Mouse (Mus musculus) CH12.LX (cell line): ENCODE measurements at regions not wholly inside any gene's neighbourhood (a gene's known extent, or its start where the extent isn't known, plus 50 kb on each side); places are given as distances from the start of the nearest gene placed in this dataset.
"Not testable (repeated sequence)": the region's sequence is repeated elsewhere in the genome, so short reads cannot be mapped to it uniquely, and the experiment has no call there.

Experiments used
- DNase-seq: peaks from one replicate; pipeline ENCODE4 v3.0.0-alpha.2; 2013; ENCODE audit errors: extremely low read depth
- H3K27ac ChIP-seq: 2 replicates; pipeline ENCODE4 v1.5.1; 2012; ENCODE audit warnings: low read depth, mild to moderate bottlenecking, control low read depth, moderate library complexity; ENCODE audit not compliant: insufficient read depth
- H3K27me3 ChIP-seq: replicated peaks from 2 replicates; pipeline ENCODE3; 2012; ENCODE audit warnings: inconsistent platforms
- H3K36me3 ChIP-seq, 2 experiments: replicated peaks in 1 of 2; 2 replicates each; pipeline versions ENCODE3 to v1.6.1; 2012; ENCODE audit warnings: inconsistent platforms in 1 of 2, low read length in 1 of 2, mild to moderate bottlenecking in 1 of 2, mixed read lengths in 1 of 2, moderate library complexity in 1 of 2; ENCODE audit not compliant: control insufficient read depth in 1 of 2, insufficient read depth in 1 of 2
- H3K4me1 ChIP-seq, 2 experiments: 2 replicates each; pipeline ENCODE4 v1.6.1; 2012; ENCODE audit warnings: inconsistent platforms in 1 of 2, moderate library complexity in 1 of 2; ENCODE audit not compliant: insufficient read depth in 2 of 2, control insufficient read depth in 1 of 2
- H3K4me2 ChIP-seq: 2 replicates; pipeline ENCODE4 v1.6.1; 2012; ENCODE audit warnings: low read depth, mild to moderate bottlenecking, control low read depth; ENCODE audit not compliant: poor library complexity, insufficient read depth, severe bottlenecking
- H3K4me3 ChIP-seq, 3 experiments: fragments of 150-350 bp in 1 of 3; sonication (generic) in 1 of 3; replicated peaks in 1 of 3; 2 replicates each; pipeline versions ENCODE3 to v1.5.1; 2011 to 2012; ENCODE audit warnings: low read depth in 2 of 3, low read length in 2 of 3, mild to moderate bottlenecking in 2 of 3, moderate library complexity in 2 of 3, control low read depth in 1 of 3, improper control_type of control experiment in 1 of 3, inconsistent platforms in 1 of 3, mixed read lengths in 1 of 3; ENCODE audit not compliant: poor library complexity in 1 of 3
- H3K79me2 ChIP-seq: replicated peaks from 2 replicates; pipeline ENCODE4 v1.6.1; 2012; ENCODE audit warnings: mild to moderate bottlenecking, moderate library complexity; ENCODE audit not compliant: control insufficient read depth, poor library complexity, insufficient read depth, severe bottlenecking; ENCODE audit errors: extremely low read depth
- H3K9ac ChIP-seq: 2 replicates; pipeline ENCODE4 v1.6.1; 2012; ENCODE audit warnings: low read depth, mild to moderate bottlenecking, control low read depth, moderate library complexity; ENCODE audit not compliant: insufficient read depth
- H3K9me3 ChIP-seq: replicated peaks from 2 replicates; pipeline ENCODE3; 2012; ENCODE audit warnings: low read length, inconsistent platforms, mixed read lengths
- BHLHE40 ChIP-seq: IDR thresholded peaks from 2 replicates; pipeline ENCODE4 v1.6.1; 2011; ENCODE audit warnings: mild to moderate bottlenecking, low read depth, low read length, improper control_type of control experiment
- CHD1 ChIP-seq: IDR thresholded peaks from 2 replicates; pipeline ENCODE4 v1.6.1; 2012; ENCODE audit warnings: low read depth, low read length, improper control_type of control experiment, inconsistent platforms
- CHD2 ChIP-seq: IDR thresholded peaks from 2 replicates; pipeline ENCODE4 v1.6.1; 2011; ENCODE audit warnings: low read length, improper control_type of control experiment
- IRF4 ChIP-seq: IDR thresholded peaks from 2 replicates; pipeline ENCODE4 v1.6.1; 2014; ENCODE audit warnings: low read depth, mild to moderate bottlenecking, inconsistent platforms, low read length, improper control_type of control experiment
- JUN ChIP-seq: IDR thresholded peaks from 2 replicates; pipeline ENCODE4 v1.6.1; 2011; ENCODE audit warnings: low read depth, mild to moderate bottlenecking, low read length, improper control_type of control experiment, moderate library complexity; ENCODE audit not compliant: insufficient read depth
- JUND ChIP-seq: conservative IDR thresholded peaks from 2 replicates; pipeline ENCODE4 v1.6.1; 2011; ENCODE audit warnings: low read depth, low read length, improper control_type of control experiment
- MAFK ChIP-seq: IDR thresholded peaks from 2 replicates; pipeline ENCODE4 v1.6.1; 2011; ENCODE audit warnings: low read length, improper control_type of control experiment; ENCODE audit not compliant: insufficient replicate concordance
- MAZ ChIP-seq: IDR thresholded peaks from 2 replicates; pipeline ENCODE4 v1.6.1; 2012; ENCODE audit warnings: low read depth, mild to moderate bottlenecking, inconsistent platforms, low read length, improper control_type of control experiment, moderate library complexity
- MEF2A ChIP-seq: IDR thresholded peaks from 2 replicates; pipeline ENCODE4 v1.6.1; 2014; ENCODE audit warnings: low read depth, mild to moderate bottlenecking, inconsistent platforms, low read length, improper control_type of control experiment, borderline replicate concordance
- NRF1 ChIP-seq: IDR thresholded peaks from 2 replicates; pipeline ENCODE4 v1.6.1; 2014; ENCODE audit warnings: low read depth, mild to moderate bottlenecking, inconsistent platforms, low read length, improper control_type of control experiment, moderate library complexity
- POLR2AphosphoS2 ChIP-seq: IDR thresholded peaks from 2 replicates; pipeline ENCODE4 v1.6.1; 2011; ENCODE audit warnings: low read depth, low read length, improper control_type of control experiment
- SIN3A ChIP-seq: IDR thresholded peaks from 2 replicates; pipeline ENCODE4 v1.6.1; 2012; ENCODE audit warnings: low read length, improper control_type of control experiment, inconsistent platforms
- SMC3 ChIP-seq: IDR thresholded peaks from 2 replicates; pipeline ENCODE4 v1.6.1; 2011; ENCODE audit warnings: low read depth, low read length, improper control_type of control experiment
- USF1 ChIP-seq: IDR thresholded peaks from 2 replicates; pipeline ENCODE4 v1.6.1; 2014; ENCODE audit warnings: low read depth, mild to moderate bottlenecking, inconsistent platforms, low read length, improper control_type of control experiment
- ZC3H11A ChIP-seq: IDR thresholded peaks from 2 replicates; pipeline ENCODE4 v1.6.1; 2012; ENCODE audit warnings: low read depth, mild to moderate bottlenecking, inconsistent platforms, low read length, improper control_type of control experiment
- ZNF384 ChIP-seq: IDR thresholded peaks from 2 replicates; pipeline ENCODE4 v1.6.1; 2012; ENCODE audit warnings: low read depth, low read length, improper control_type of control experiment, inconsistent platforms
- dilution Hi-C: fragments of 300-500 bp; cut with MboI; formaldehyde crosslinking; loops from 2 replicates; pipeline ENCODE4 v1.14.3; 2020; ENCODE audit warnings: low sequenced_read_pairs; ENCODE audit not compliant: extremely low pct_unique_long_range_greater_than_20kb, extremely low pct_ligation_motif_present
- in situ Hi-C: fragments of 300-500 bp; cut with MboI; formaldehyde crosslinking; loops from 3 replicates; pipeline ENCODE4 v1.14.3; 2019; ENCODE audit warnings: low sequenced_read_pairs, low pct_ligation_motif_present, low pct_unique_long_range_greater_than_20kb, mixed read lengths

- DNase-seq = no peak
- Histone ChIP-seq H3K4me1 (no peaks in the 10 kb centered on the region), H3K4me2 (no peak overlapping the region), H3K27me3 (no peaks in the 10 kb centered on the region), H3K36me3 (no peaks in the 10 kb centered on the region), H3K9me3 (no peaks in the 10 kb centered on the region), H3K4me3 (no peak overlapping the region), H3K9ac (no peak overlapping the region), H3K27ac (no peak overlapping the region), H3K79me2 (no peaks in the 10 kb centered on the region)
- dilution Hi-C loops = no loop called here
- in situ Hi-C loops = no loop called here
- no peak for TF ChIP-seq NRF1
- TF ChIP-seq SMC3 = no peak
- TF ChIP-seq MAFK = no peak
- TF ChIP-seq JUND = no peak
- no peak for TF ChIP-seq USF1
- no peak for TF ChIP-seq BHLHE40
- TF ChIP-seq JUN = no peak
- TF ChIP-seq ZNF384 = no peak
- no peak for TF ChIP-seq CHD1
- no peak for TF ChIP-seq CHD2
- TF ChIP-seq IRF4 = no peak
- TF ChIP-seq ZC3H11A = no peak
- no peak for TF ChIP-seq MEF2A
- TF ChIP-seq SIN3A = no peak
- no peak for TF ChIP-seq MAZ
Measured at GRCm38 (mm10) chr14:16074089-16074488, 175.0 kb upstream of the Ngly1 start.

GRCm38 (mm10) chr14:16079096-16079495 lies 170.0 kb upstream of the Ngly1 start:
- no peaks in the 10 kb centered on the region for H3K27me3 ChIP-seq
- no peaks in the 10 kb centered on the region for H3K9me3 ChIP-seq
- no peak for DNase-seq
- H3K27ac ChIP-seq = no peak overlapping the region
- H3K36me3 ChIP-seq = no peaks in the 10 kb centered on the region
- H3K79me2 ChIP-seq = no peaks in the 10 kb centered on the region
- in situ Hi-C loops = no loop called here
- no peak overlapping the region for H3K9ac ChIP-seq
- no peak overlapping the region for H3K4me3 ChIP-seq
- TF ChIP-seq CHD2 (no peak), SIN3A (no peak), POLR2AphosphoS2 (no peak)
- TF ChIP-seq, all 38 proteins: peak for 0
- dilution Hi-C loops = no loop called here
- no peak overlapping the region for H3K4me2 ChIP-seq
- H3K4me1 ChIP-seq = no peaks in the 10 kb centered on the region

- H3K27ac ChIP-seq, DNase-seq, H3K4me2 ChIP-seq, H3K4me3 ChIP-seq, H3K36me3 ChIP-seq, dilution Hi-C loops, H3K9me3 ChIP-seq, H3K4me1 ChIP-seq, in situ Hi-C loops, H3K27me3 ChIP-seq, H3K79me2 ChIP-seq, H3K9ac ChIP-seq: not testable (repeated sequence)
Measured at GRCm38 (mm10) chr14:16087231-16087630, 161.8 kb upstream of the Ngly1 start.
